In the genomic region with DNA sequence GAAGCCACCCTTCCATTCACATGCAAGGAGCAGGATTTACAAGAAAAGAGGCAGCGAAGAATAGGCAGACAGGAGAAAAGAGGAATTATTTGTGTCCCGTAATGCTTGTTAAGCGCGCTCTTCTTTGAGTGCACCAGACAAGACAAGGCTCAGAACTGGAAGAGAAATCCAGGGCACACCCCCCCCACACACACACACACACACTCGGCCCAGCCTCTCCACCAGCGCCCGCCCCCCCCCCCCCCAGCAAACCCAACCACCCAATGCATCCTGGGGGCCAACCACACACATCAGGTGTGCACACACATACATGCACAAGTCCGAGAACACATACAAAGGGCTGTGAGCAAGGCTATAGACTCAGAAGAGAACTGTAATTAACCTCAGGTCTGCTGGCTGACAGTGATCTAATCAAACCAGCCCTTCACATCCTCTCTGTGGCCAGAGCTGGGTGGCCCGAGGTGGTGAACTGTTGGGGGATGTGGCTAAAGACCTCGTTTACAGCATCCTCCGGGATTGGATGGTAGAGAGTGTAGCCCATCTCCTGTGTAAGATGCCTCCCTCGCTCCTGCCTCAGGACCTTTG, we compare ENCODE assay signal across 11 mouse cellular contexts.
DNase-seq lines count a peak whose midpoint lies in the region; ATAC-seq lines count a peak whose summit lies in the region.
"Had no signal": no experiment of that assay in that cellular context is flagged by ENCODE, and none has a peak within 500 bp of the region (broad histone marks: within the 10 kb centered on the region; RNA-seq: fewer than 3 reads in every experiment).

No protein-coding gene starts in this region.

- H3K4me1 ChIP-seq in kidney, embryonic 14.5 days (ENCODE audit: control insufficient read depth, insufficient read depth, low read length): no peaks in the 10 kb centered on the region
- H3K4me1 ChIP-seq in embryonic facial prominence, embryonic 15.5 days: peaks cover 11% of the 10 kb centered on the region; the same call in 1 of the 2 replicates
- H3K4me1 ChIP-seq in intestine, embryonic 16.5 days (ENCODE audit: control insufficient read depth, insufficient read depth, low read length): no peaks in the 10 kb centered on the region
- no peaks in the 10 kb centered on the region for H3K4me1 ChIP-seq in neural tube, embryonic 11.5 days (ENCODE audit: control insufficient read depth, insufficient read depth, low read length)

- 16% methylated on average over 12 of the region's 12 CpGs for whole genome bisulfite sequencing in kidney, embryonic 14.5 days
- WGBS in embryonic facial prominence, embryonic 15.5 days: 17% methylated on average over 9 of the region's 12 CpGs
- 22% methylated on average over 12 of the region's 12 CpGs for WGBS in intestine, embryonic 16.5 days
- 11% methylated on average over 12 of the region's 12 CpGs for WGBS in neural tube, embryonic 11.5 days

- no peak for ATAC-seq in kidney, embryonic 14.5 days (ENCODE audit: low FRiP score, low TSS enrichment)
- no peak for ATAC-seq in embryonic facial prominence, embryonic 15.5 days (ENCODE audit: insufficient number of reproducible peaks, low FRiP score, low TSS enrichment, low read depth)
- ATAC-seq in intestine, embryonic 16.5 days: no peak
- peak; percentile 53; the same call in 1 of the 2 replicates for ATAC-seq in neural tube, embryonic 11.5 days (ENCODE audit: insufficient read depth, low FRiP score, low TSS enrichment)

- no peaks in the 10 kb centered on the region for H3K9me3 ChIP-seq in kidney, embryonic 14.5 days (ENCODE audit: control insufficient read depth, low read length)
- H3K9me3 ChIP-seq in embryonic facial prominence, embryonic 15.5 days (replicated peaks): no peaks in the 10 kb centered on the region
- no peaks in the 10 kb centered on the region for H3K9me3 ChIP-seq in intestine, embryonic 16.5 days (ENCODE audit: control insufficient read depth, low read length)
- no peaks in the 10 kb centered on the region for H3K9me3 ChIP-seq in neural tube, embryonic 11.5 days (ENCODE audit: control insufficient read depth, low read length)

- peak overlapping the region; percentile 18 for H3K4me3 ChIP-seq in kidney, embryonic 14.5 days (ENCODE audit: low read length)
- peak overlapping the region; percentile 27 for H3K4me3 ChIP-seq in embryonic facial prominence, embryonic 15.5 days (replicated peaks)
- H3K4me3 ChIP-seq in intestine, embryonic 16.5 days (ENCODE audit: low read length): peak overlapping the region; percentile 0; the same call in 1 of the 2 replicates
- H3K4me3 ChIP-seq in neural tube, embryonic 11.5 days (ENCODE audit: low read depth, low read length): peak overlapping the region; percentile 15; the same call in 1 of the 2 replicates
- H3K4me3 ChIP-seq: heart, adult 2 months; myocyte had no signal

- H3K4me2 ChIP-seq in kidney, embryonic 14.5 days (replicated peaks; ENCODE audit: low read depth, low read length): peak overlapping the region; percentile 45
- H3K4me2 ChIP-seq in embryonic facial prominence, embryonic 15.5 days (replicated peaks): peak overlapping the region; percentile 48
- peak overlapping the region; percentile 2; the same call in 1 of the 2 replicates for H3K4me2 ChIP-seq in intestine, embryonic 16.5 days (ENCODE audit: low read depth, low read length)
- H3K4me2 ChIP-seq in neural tube, embryonic 11.5 days (ENCODE audit: low read depth): peak overlapping the region; percentile 44

- peaks cover 16% of the 10 kb centered on the region for H3K27me3 ChIP-seq in kidney, embryonic 14.5 days (ENCODE audit: control insufficient read depth, insufficient read depth, low read length)
- peaks cover 30% of the 10 kb centered on the region for H3K27me3 ChIP-seq in embryonic facial prominence, embryonic 15.5 days
- H3K27me3 ChIP-seq in intestine, embryonic 16.5 days (replicated peaks; ENCODE audit: control insufficient read depth, insufficient read depth, low read length): peaks cover 17% of the 10 kb centered on the region; the same call in 1 of the 2 replicates
- no peaks in the 10 kb centered on the region for H3K27me3 ChIP-seq in neural tube, embryonic 11.5 days (ENCODE audit: control insufficient read depth, insufficient read depth, low read length)

- H3K27ac ChIP-seq in kidney, embryonic 14.5 days (ENCODE audit: low read depth, low read length): no peak overlapping the region
- no peak overlapping the region for H3K27ac ChIP-seq in embryonic facial prominence, embryonic 15.5 days (replicated peaks)
- H3K27ac ChIP-seq in intestine, embryonic 16.5 days (ENCODE audit: low read length): no peak overlapping the region
- H3K27ac ChIP-seq in neural tube, embryonic 11.5 days (ENCODE audit: low read depth, low read length): no peak overlapping the region
- H3K27ac ChIP-seq: heart, adult 2 months had no signal

- no peaks in the 10 kb centered on the region for H3K36me3 ChIP-seq in kidney, embryonic 14.5 days (ENCODE audit: control insufficient read depth, insufficient read depth, low read length)
- no peaks in the 10 kb centered on the region for H3K36me3 ChIP-seq in embryonic facial prominence, embryonic 15.5 days
- no peaks in the 10 kb centered on the region for H3K36me3 ChIP-seq in intestine, embryonic 16.5 days (ENCODE audit: control insufficient read depth, insufficient read depth, low read length)
- H3K36me3 ChIP-seq in neural tube, embryonic 11.5 days (ENCODE audit: control insufficient read depth, insufficient read depth, low read length): no peaks in the 10 kb centered on the region

- no peak for DNase-seq in kidney, postnatal 4 days
- no peak for DNase-seq in neural tube, embryonic 11.5 days (ENCODE audit: low spot score)
- no peak for DNase-seq in retina, embryonic 14.5 days (ENCODE audit: low spot score)
- DNase-seq in frontal cortex, postnatal 25 days (ENCODE audit: low spot score in 2 of 2): no peak
- DNase-seq in layer of hippocampus, adult 11-12 months (ENCODE audit: low spot score): no peak
- DNase-seq: adrenal gland, postnatal 14 days; heart, adult 2 months had no signal

- peak overlapping the region; percentile 45; the same call in 1 of the 2 replicates for H3K9ac ChIP-seq in kidney, embryonic 14.5 days (ENCODE audit: low read depth, low read length)
- no peak overlapping the region for H3K9ac ChIP-seq in embryonic facial prominence, embryonic 15.5 days
- H3K9ac ChIP-seq in intestine, embryonic 16.5 days (ENCODE audit: low read depth, low read length): peak overlapping the region; percentile 40; the same call in 1 of the 2 replicates
- peak overlapping the region; percentile 51 for H3K9ac ChIP-seq in neural tube, embryonic 11.5 days (ENCODE audit: low read length)
